Mouse (Mus musculus) heart, embryonic 15.5 days (tissue): Measurements from ENCODE around the gene Rnf151. TPM values are rescaled to one million over a fixed set of nuclear protein-coding genes. Genes with fewer than 3 reads are reported as not detected.

Experiments used
- ATAC-seq: fragments of 200-750 bp; cut with Nextera tagmentation; replicated peaks from 2 replicates; pipeline ENCODE4 v1.8.0; 2017; ENCODE audit warnings: low read depth, moderate TSS enrichment; ENCODE audit not compliant: insufficient number of reproducible peaks, insufficient read depth, low FRiP score
- H3K27ac ChIP-seq: fragments of 300-500 bp; sonication (generic); 2 replicates; pipeline ENCODE4 v1.5.1; 2015; ENCODE audit warnings: mild to moderate bottlenecking, inconsistent platforms
- H3K27me3 ChIP-seq: fragments of 300-500 bp; sonication (generic); 2 replicates; pipeline ENCODE4 v1.6.1; 2015; ENCODE audit warnings: inconsistent platforms
- H3K36me3 ChIP-seq: fragments of 300-500 bp; sonication (generic); 2 replicates; pipeline ENCODE4 v1.6.1; 2015; ENCODE audit warnings: mild to moderate bottlenecking, inconsistent platforms
- H3K4me1 ChIP-seq: fragments of 300-500 bp; sonication (generic); replicated peaks from 2 replicates; pipeline ENCODE4 v1.6.1; 2015; ENCODE audit warnings: inconsistent platforms
- H3K4me2 ChIP-seq: fragments of 300-500 bp; sonication (generic); 2 replicates; pipeline ENCODE4 v1.6.1; 2015; ENCODE audit warnings: inconsistent platforms, mild to moderate bottlenecking, moderate library complexity
- H3K4me3 ChIP-seq: fragments of 300-500 bp; sonication (generic); 2 replicates; pipeline ENCODE4 v1.5.1; 2015; ENCODE audit warnings: mild to moderate bottlenecking, inconsistent platforms
- H3K9ac ChIP-seq: fragments of 300-500 bp; sonication (generic); 2 replicates; pipeline ENCODE4 v1.6.1; 2015; ENCODE audit warnings: mild to moderate bottlenecking, inconsistent platforms
- H3K9me3 ChIP-seq: fragments of 300-500 bp; sonication (generic); replicated peaks from 2 replicates; pipeline ENCODE4 v1.6.1; 2016; ENCODE audit warnings: inconsistent platforms
- WGBS: fragments of 180-500 bp; shearing (Covaris S2); methylation state at CpG from one replicate; pipeline ENCODE4 v1.1.7; 2015; ENCODE audit warnings: mixed read lengths; 5-methylcytosine and 5-hydroxymethylcytosine counted together
- polyA plus RNA-seq: library from polyadenylated mRNA; unstranded; fragments of >200 nt; fragmentation: Nextera tagmentation; extraction: Ambion mirVana; gene quantifications from 2 replicates; pipeline ENCODE4 v1.2.1, GENCODE M21; 2015

Gene Rnf151
- polyA plus RNA-seq, result 0.13 TPM in 1 of 2 replicates, not detected in the other

DNA sequence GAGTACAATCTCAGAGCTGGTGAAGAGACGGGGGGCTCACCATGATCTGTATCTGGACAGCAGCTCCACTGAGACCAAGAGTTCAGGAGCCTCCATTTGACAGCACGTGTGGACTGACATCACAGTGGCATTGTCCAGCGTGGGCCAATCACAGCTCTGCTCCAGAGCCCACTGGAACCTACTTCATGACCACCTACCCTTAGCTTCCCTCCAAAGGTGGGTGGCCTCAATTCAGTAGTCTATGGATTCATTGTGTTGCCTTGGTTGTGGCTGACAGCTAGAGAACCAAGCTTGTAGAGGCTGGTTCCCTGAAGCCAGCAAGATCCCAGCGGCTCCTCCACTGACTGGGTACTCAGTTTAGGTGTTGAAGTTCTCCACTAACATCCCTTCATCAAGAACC, at the start of gene Rnf151, which contains the start of gene Rps2:
Rnf151 (minus strand) TSS at position 121 of the 400 bp plus-strand sequence.
Rps2 (plus strand) TSS at position 174 of the 400 bp plus-strand sequence.
- Histone ChIP-seq H3K27me3 (no peaks in the 10 kb centered on the region), H3K4me3 (peak within 1 kb of the TSS; percentile 89), H3K36me3 (peaks cover 19% of the 10 kb centered on the region), H3K9ac (no peak within 1 kb of the TSS), H3K4me2 (peak within 1 kb of the TSS; percentile 64), H3K27ac (no peak within 1 kb of the TSS), H3K4me1 (peaks cover 25% of the 10 kb centered on the region), H3K9me3 (no peaks in the 10 kb centered on the region)
- ATAC-seq, result no peak
- 77% methylated on average over 4 of the region's 4 CpGs for WGBS

DNA sequence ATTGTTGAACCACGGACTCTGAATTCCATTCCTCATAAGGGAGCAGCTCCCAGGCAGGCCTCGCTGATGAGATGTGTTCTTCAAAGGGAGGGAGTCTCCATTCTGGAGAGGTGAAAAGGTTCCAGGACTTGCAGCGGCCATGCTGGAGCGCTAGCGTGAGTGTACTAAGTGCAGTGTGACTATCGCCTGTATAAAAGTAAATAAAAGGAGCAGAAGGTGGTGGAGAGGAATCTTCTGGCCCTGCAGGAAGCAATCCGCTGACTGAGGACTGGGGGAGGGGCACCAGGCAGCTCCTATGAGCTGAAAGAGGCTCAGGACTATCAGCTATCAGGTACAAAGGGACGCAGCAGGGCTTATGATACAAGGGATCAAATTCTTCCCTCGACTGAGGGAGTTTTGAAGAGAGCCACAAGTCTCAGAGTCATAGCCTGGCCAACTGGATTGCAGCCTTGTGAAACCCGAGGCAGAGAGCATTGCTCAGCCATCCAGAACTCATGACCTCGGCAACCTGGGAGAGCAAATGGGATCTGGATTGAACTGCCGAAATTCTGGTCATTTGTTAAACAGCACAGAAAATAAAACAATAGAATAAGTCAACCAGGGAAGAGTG, 48.5 kb upstream of the Rnf151 start:
- Histone ChIP-seq H3K4me2 (no peak overlapping the region), H3K36me3 (no peaks in the 10 kb centered on the region), H3K4me3 (no peak overlapping the region), H3K27me3 (0 out of 2 replicates have a peak, but pooled peaks cover 4% of the 10 kb centered on the region), H3K27ac (no peak overlapping the region), H3K4me1 (0 out of 2 replicates have a peak, but pooled peaks cover 12% of the 10 kb centered on the region), H3K9ac (no peak overlapping the region), H3K9me3 (no peaks in the 10 kb centered on the region)
- no peak for ATAC-seq
- 25% methylated on average over 12 of the region's 12 CpGs for WGBS

- no peak for ATAC-seq
- WGBS, result 38% methylated on average over 21 of the region's 22 CpGs
Observed at GRCm38 (mm10) chr17:24765016-24765905, 47.4 kb upstream of the Rnf151 start.

GRCm38 (mm10) chr17:24761121-24761520, 43.3 kb upstream of the Rnf151 start:
- Histone ChIP-seq H3K27ac (no peak overlapping the region), H3K27me3 (peaks cover 4% of the 10 kb centered on the region; the same call in 1 of the 2 replicates), H3K4me2 (no peak overlapping the region), H3K4me1 (0 out of 2 replicates have a peak, but pooled peaks cover 9% of the 10 kb centered on the region), H3K4me3 (no peak overlapping the region), H3K9me3 (no peaks in the 10 kb centered on the region), H3K9ac (no peak overlapping the region), H3K36me3 (no peaks in the 10 kb centered on the region)
- 62% methylated on average over 5 of the region's 5 CpGs for WGBS
- no peak for ATAC-seq

More at GRCm38 (mm10) chr17:24765016-24765905, 47.4 kb upstream of the Rnf151 start:
- Histone ChIP-seq H3K9me3 (no peaks in the 10 kb centered on the region), H3K4me1 (0 out of 2 replicates have a peak, but pooled peaks cover 12% of the 10 kb centered on the region), H3K27me3 (0 out of 2 replicates have a peak, but pooled peaks cover 4% of the 10 kb centered on the region), H3K27ac (no peak overlapping the region), H3K36me3 (no peaks in the 10 kb centered on the region), H3K9ac (no peak overlapping the region), H3K4me2 (peak overlapping the region; percentile 2; the same call in 1 of the 2 replicates), H3K4me3 (no peak overlapping the region)

DNA sequence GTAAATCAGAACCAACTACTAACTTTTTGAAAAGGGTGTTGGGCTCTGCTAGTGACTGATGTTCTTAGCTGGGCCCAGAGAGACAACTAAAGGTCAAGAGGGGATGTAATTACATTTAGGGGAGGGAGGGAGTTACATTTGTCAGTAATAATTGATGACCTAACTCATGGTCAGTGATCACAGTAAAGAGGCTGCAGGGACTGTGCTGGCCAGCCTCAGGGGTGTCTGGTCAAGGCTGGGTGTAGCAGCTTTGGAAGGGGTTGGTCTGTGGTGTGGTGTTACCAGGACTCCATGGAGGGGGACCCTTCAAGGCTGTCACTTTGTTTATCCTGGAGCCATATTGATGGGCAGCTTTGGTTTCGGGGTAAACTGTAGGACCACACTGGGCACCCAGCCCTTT, 39.5 kb upstream of the Rnf151 start:
- Histone ChIP-seq H3K9ac (no peak overlapping the region), H3K4me3 (no peak overlapping the region), H3K9me3 (no peaks in the 10 kb centered on the region), H3K27me3 (peaks cover 37% of the 10 kb centered on the region), H3K36me3 (no peaks in the 10 kb centered on the region), H3K4me1 (peaks cover 20% of the 10 kb centered on the region), H3K27ac (no peak overlapping the region), H3K4me2 (no peak overlapping the region)
- WGBS, result 91% methylated on average over 1 of the region's 1 CpGs
- ATAC-seq, result no peak

- Histone ChIP-seq H3K27ac (no peak within 1 kb of the TSS), H3K27me3 (peaks cover 61% of the 10 kb centered on the region), H3K9me3 (no peaks in the 10 kb centered on the region), H3K4me1 (peaks cover 20% of the 10 kb centered on the region), H3K4me2 (peak within 1 kb of the TSS; percentile 98), H3K4me3 (peak within 1 kb of the TSS; percentile 61), H3K36me3 (no peaks in the 10 kb centered on the region), H3K9ac (peak within 1 kb of the TSS; percentile 47)
- 2% methylated on average over 45 of the region's 82 CpGs for WGBS
- ATAC-seq, result peak; percentile 83
Observed at GRCm38 (mm10) chr17:24752415-24753394, 34.8 kb upstream of the Rnf151 start, which contains the start of gene Hs3st6. Gene Hs3st6, plus strand, starts transcription at chr17:24752988.

DNA sequence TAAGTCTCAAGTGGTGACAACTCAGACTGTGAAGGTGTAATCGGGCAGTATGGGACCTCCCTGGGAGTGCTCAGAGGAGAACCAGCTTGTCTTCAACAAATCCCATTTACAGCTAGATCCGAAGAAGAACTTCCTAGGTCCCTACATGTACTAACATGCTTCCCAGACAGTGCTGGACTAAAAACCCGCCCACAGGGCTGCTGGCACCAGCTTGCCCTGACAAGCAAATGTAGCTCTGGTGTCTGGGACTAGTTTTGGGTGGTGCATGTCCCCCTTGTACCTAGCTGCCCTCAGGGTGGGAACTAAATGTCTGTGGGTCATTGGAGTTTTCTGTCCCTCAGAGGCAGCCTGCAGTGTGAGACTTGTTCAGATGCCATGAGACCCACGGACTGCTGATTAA, 33.7 kb upstream of the Rnf151 start:
- Histone ChIP-seq H3K4me2 (no peak overlapping the region), H3K4me3 (no peak overlapping the region), H3K9me3 (no peaks in the 10 kb centered on the region), H3K4me1 (peaks cover 20% of the 10 kb centered on the region), H3K27me3 (peaks cover 62% of the 10 kb centered on the region), H3K36me3 (no peaks in the 10 kb centered on the region), H3K27ac (no peak overlapping the region), H3K9ac (no peak overlapping the region)
- ATAC-seq, result no peak
- WGBS, result 16% methylated on average over 4 of the region's 4 CpGs

DNA sequence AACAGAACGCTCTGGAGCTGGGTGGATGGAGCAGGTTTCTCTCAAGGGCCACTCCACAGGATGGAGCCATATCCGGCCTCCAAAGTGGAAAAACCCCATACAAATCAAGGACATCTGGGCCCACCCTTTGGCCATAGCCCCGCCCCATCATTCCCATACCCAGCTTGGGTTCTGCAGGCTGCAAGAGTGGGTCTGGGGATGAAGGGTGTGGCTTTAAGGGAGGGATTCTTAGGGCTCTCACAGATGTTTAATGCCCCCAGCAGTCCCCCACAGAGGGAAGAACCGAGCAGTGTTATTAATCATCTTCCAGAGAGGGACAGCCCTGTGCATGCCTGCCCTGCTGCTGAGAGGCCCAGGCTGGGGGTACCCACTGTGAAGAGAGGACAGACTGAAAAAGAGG, 29.1 kb upstream of the Rnf151 start:
- H3K36me3 ChIP-seq, result no peaks in the 10 kb centered on the region

DNA sequence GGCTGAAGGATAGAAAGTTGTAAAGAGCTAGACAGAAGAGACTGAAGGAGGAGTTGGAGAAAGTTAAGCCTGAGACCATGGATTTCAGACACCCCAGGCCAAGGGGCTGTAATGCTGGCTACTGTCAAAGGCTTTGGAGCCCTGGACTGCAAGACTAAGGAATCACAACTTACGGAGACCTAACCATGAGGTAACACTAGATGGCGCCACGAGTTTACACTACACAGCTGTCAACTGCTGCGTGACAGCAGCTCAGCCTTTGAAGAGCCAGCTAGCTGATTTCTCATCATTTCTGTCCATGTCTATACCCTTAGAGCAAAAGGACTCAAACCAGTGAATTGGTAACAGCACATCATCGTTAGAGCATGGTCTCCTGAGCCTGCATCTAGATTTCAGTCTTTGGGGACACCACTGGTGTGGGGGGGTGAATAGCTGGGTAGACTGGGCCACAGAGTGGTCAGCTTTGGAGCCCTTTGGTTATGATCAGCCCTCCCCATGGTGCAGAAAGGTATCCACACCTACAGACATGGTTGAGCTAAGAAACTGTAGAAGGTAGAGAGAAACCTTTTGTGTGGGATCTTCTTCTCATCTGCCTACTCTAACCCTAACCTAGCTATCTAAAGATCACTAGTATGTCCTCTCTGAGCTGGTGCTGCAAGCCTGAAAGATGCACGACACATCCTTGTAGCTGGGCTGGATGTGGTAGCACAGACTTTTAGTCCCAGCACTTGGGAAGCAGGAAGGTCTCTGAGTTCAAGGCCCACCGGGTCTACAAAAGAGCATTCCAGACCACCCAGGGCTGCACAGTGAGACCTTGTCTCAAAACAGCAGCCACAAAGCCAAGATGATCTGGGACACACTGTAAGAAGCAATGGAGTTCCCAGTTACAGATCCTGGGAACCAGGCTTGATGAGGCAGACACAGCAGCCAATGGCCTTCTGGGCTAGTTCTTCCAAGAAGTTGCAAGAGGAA, 27.9 kb upstream of the Rnf151 start:
- no peaks in the 10 kb centered on the region for H3K9me3 ChIP-seq
- no peak overlapping the region for H3K27ac ChIP-seq
- peaks cover 20% of the 10 kb centered on the region for H3K27me3 ChIP-seq
- no peak overlapping the region for H3K9ac ChIP-seq
- H3K4me1 ChIP-seq, result no peaks in the 10 kb centered on the region
- no peak overlapping the region for H3K4me2 ChIP-seq
- 20% methylated on average over 7 of the region's 7 CpGs for WGBS
- H3K36me3 ChIP-seq, result 0 out of 2 replicates have a peak, but pooled peaks cover 5% of the 10 kb centered on the region
- ATAC-seq, result peak; percentile 74; the same call in 1 of the 2 replicates
- H3K4me3 ChIP-seq, result no peak overlapping the region

More for the DNA sequence above, 29.1 kb upstream of the Rnf151 start:
- Histone ChIP-seq H3K4me1 (no peaks in the 10 kb centered on the region), H3K4me2 (no peak overlapping the region), H3K4me3 (no peak overlapping the region), H3K27ac (no peak overlapping the region), H3K27me3 (peaks cover 31% of the 10 kb centered on the region), H3K9me3 (no peaks in the 10 kb centered on the region), H3K9ac (no peak overlapping the region)
- 32% methylated on average over 4 of the region's 4 CpGs for WGBS
- ATAC-seq, result no peak
